Mouse (Mus musculus) WW6 (cell line): ENCODE measurements around the gene Samd4b.
"Not testable (repeated sequence)": the region's sequence is repeated elsewhere in the genome, so short reads cannot be mapped to it uniquely, and the experiment has no call there.

Experiments
- DNase-seq: peaks from one replicate; pipeline ENCODE4 v3.0.0-alpha.2; 2013; ENCODE audit warnings: low read depth, low spot score

The Samd4b gene

GRCm38 (mm10) chr7:28562371-28562770, 35.6 kb downstream of the Samd4b start:
- DNase-seq: no peak

DNA sequence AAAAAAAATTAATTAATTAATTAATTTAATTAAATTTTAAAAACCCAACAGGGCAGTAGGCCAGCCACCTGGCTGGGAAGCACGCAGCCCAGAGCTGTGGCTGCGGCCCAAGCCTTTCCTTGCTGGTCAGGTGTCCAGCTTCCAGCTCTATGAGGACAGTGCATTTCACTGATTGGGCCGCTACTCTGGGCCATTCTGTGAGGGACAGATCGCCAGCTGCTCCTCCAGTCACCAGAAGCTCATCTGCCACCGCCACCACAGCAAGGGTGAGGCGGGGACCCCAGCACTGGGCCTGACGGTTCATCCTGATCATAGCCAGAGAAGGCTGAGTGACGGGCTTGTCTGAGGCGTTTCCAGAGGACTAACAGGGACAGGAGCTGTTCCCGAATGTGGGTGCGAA, 36.0 kb downstream of the Samd4b start:
- DNase-seq: no peak

- DNase-seq: no peak
These were observed 37.1 kb downstream of the Samd4b start for GRCm38 (mm10) chr7:28560856-28561255.

DNA sequence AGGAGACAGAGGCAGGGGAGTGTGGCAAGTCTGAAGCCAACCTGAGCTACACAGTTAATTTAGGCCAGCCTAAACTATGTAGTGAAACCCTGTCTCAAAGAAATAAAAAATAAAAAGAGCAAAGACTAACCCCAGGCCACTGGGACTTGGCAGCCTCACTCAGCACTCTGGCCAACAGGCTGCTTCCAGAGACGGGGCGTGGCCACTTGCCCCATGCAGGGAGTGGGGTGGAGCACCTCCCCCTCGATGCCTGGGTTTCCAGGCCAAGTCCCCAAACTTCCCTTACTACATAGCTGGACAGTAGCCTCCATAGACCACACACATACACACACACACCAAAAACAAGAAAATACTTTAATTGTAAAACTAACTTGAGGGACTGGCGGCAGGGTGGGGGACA, 39.5 kb downstream of the Samd4b start:
- DNase-seq: no peak

DNA sequence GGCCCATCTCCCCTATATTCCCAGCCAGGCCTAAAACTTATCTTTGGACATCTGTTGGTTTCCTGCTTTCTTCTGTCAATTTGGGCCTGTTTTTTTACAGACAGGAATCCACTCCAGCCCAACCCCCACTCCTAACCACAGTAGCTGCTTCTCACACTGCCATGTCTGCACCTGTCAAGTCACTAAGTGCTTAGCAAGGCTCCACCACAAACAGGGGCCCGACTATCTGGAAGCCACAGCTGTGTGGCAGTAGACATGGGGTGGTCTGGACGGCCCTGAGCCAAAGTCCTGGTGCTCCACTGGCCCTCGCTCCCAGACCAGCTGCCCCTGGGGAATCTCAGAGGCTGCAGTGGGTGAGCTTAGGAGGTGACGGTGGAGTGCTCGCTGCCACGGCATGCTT, 40.2 kb downstream of the Samd4b start:
- DNase-seq: no peak

GRCm38 (mm10) chr7:28557069-28557468, 40.9 kb downstream of the Samd4b start:
- DNase-seq: no peak

- no peak for DNase-seq
These were observed 41.9 kb downstream of the Samd4b start for GRCm38 (mm10) chr7:28555939-28556535.

GRCm38 (mm10) chr7:28553076-28553475, 44.9 kb downstream of the Samd4b start:
- DNase-seq: no peak

DNA sequence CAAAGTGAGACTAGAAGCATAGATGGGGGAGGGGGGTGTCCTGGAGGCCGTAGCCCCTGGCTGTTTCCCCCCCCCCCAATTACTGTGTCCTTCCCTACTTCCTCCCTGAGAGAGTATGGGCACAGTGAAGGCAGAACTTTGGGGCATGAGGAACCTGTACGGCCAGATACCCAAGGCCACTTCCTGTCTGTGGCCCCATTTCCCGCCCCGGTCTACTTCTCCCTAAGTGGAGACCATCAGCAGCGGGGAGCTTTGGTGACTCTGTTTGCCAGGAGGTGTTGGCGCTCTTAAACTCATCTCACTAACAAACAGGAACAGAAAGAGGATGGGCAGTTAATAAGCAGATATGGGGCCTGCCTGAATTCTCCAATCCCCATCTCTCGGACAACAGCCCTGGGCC, 50.3 kb downstream of the Samd4b start:
- no peak for DNase-seq

- DNase-seq: no peak
These were observed 50.8 kb downstream of the Samd4b start, which contains the start of gene Nccrp1 for GRCm38 (mm10) chr7:28547154-28547553. Gene Nccrp1, minus strand, starts transcription at chr7:28547254.

GRCm38 (mm10) chr7:28546649-28547048, 51.3 kb downstream of the Samd4b start:
- no peak for DNase-seq

DNA sequence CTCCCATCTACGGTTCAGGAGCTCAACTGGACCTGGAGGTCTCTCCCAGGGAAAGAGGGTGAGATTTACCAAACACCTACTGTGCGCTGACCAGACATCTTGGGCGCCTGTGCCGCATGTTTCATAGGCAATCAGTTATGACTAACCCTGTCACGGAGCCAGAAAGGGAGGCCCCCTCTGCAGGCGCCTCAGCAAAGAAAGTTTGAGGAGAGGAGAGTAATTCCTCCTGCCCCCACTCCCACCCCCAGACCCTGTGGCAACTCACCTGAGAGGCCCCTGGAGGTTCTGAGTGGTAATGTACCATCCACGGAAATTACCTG, 52.1 kb downstream of the Samd4b start:
- DNase-seq: no peak

GRCm38 (mm10) chr7:28545048-28545890, 52.7 kb downstream of the Samd4b start:
- no peak for DNase-seq

GRCm38 (mm10) chr7:28544051-28544601, 53.8 kb downstream of the Samd4b start:
- DNase-seq: no peak

- DNase-seq: no peak
These were observed 57.4 kb downstream of the Samd4b start, which contains the start of gene Sycn for GRCm38 (mm10) chr7:28540526-28540925. Gene Sycn, plus strand, starts transcription at chr7:28540885.

DNA sequence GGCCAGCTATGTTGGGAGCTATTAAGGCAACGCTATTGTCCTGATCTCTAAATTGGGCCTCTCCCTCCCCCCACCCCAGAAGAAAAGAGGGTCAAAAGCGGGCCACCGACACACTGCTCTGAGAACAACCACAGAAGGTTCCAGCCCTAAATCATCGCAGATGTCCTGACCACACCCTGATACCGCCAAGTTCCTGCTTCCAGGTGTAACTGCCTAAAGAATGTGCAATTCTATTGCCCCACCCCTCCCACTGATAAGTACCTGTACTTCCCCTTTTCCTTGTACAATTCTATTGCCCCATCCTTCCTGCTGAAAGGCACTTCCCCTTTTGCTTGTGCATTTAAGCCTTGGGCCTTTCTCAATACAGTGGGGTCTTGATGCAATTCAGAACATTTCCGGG, 59.1 kb downstream of the Samd4b start:
- DNase-seq: not testable (repeated sequence)

DNA sequence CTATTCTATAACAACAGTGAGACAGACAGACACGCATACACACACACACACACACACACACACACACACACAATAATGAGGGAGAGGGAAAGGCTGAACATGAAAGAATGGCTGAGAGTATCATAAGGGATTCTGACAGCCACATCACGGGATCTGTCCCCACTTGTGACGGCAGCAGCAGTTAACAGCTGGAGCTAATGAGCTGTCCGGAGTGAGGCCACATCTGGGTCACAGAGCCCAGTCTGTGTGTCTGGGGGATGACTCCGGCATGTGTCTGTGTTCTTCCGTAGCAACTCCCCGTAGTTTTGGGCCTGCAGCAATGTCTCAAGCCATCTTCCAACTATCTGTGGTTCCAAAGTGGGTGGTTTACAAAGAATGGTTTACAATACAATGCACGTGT, 65.9 kb downstream of the Samd4b start:
- DNase-seq: no peak

DNA sequence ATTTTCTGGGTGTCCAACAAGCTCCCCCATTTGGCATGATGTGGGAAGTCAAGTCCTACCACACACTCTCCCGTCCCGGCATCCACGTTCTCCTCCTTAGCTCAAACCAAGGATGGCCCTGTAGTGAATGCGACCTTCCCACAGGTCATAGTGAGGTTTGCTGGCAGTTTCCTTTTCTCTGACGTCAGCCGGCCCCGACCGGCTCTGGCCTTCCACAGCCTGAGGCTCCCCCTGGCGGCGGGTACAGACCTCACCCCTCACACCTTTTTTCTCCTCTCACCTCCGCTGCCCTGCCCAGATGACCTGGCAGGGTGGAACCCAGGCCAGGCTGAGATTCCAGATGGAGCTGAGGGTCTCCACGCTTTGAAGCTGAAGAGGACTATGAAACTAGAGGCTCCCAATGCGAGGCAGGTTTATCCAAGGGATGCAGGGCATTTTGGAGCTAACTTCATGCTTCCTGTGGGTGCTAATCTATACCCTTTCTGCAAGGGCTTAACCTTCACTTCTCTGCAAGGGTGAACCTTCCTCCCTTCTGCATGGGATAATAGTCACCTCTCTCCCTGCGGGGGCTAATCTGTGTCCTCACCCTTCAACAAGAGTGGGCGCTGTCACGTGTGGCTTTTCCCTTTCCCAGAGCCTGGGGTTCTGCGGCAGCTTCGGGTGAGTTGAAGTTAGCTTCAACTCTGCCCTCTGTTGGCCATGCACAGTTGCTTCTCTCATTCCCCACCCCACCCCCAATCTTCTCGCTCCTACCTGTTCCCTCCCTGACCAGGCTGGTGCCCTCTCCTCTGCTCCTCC, 69.8 kb downstream of the Samd4b start:
- DNase-seq: peak; percentile 82

DNA sequence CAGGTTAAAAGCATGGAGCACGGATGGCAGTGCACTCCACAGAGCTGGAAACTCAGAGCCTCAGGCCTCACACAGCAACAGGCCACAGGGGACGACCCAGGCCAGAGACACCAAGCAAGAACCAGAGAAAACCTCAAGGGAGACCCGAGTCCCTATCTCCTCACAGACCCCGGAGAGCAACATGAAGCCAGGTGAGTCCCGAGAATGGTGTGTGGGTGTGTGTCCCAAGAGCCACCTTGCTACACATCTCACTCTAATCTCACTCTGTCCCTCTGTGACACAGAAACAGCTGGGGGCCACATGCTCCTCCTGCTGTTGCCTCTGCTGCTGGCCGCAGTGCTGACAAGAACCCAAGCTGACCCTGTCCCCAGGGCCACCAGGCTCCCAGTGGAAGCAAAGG, 75.4 kb downstream of the Samd4b start, which contains the start of gene Ifnl3:
Gene Ifnl3 (plus strand): TSS at position 301 of the 400 bp plus-strand sequence.
- not testable (repeated sequence) for DNase-seq

- no peak for DNase-seq
These were observed 86.5 kb downstream of the Samd4b start for GRCm38 (mm10) chr7:28511441-28511840.

- not testable (repeated sequence) for DNase-seq
These were observed 87.5 kb downstream of the Samd4b start, which contains the start of gene Ifnl2 for GRCm38 (mm10) chr7:28510405-28510974. Gene Ifnl2, minus strand, starts transcription at chr7:28510455.
